Mouse (Mus musculus) urinary bladder, adult 18-20 months (tissue): ENCODE data around the gene Anxa4.

Experiments
- DNase-seq, 2 experiments: peaks; one replicate each; pipeline ENCODE4 v3.0.0; 2022; ENCODE audit warnings: low spot score in 2 of 2, mixed read lengths in 2 of 2

Anxa4 gene

DNA sequence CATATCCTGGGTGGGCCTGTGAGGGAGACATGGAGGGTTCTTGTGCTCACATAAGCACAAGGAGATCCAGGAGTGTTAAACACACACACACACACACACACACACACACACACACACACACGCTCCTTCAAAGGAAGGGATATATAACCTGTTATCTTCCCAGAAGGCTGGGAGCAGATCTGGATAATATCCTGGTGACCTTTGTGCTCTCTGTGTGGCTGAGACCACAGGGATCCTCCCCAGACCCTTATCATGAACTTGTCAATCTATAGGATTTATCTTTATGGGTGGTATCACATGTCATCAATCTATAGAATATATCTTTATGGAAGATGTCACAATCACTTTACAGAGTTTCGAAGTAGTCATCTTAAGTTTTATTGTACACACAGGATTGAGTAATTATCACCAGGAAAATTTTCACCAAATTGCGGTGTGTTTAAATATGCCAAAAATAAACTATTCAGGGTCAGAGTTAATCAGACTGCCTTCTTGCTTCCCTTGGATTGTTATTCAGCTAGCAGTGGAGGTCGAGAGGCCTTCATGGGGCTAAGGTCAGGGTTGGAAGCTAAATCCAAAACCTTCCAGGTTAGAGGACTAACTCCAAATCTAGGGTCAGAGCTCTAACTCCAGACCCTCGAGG, 40.4 kb downstream of the Anxa4 start:
- DNase-seq, result no peak

- no peak for DNase-seq
These were observed 42.4 kb downstream of the Anxa4 start for GRCm38 (mm10) chr6:86750961-86751360.

DNA sequence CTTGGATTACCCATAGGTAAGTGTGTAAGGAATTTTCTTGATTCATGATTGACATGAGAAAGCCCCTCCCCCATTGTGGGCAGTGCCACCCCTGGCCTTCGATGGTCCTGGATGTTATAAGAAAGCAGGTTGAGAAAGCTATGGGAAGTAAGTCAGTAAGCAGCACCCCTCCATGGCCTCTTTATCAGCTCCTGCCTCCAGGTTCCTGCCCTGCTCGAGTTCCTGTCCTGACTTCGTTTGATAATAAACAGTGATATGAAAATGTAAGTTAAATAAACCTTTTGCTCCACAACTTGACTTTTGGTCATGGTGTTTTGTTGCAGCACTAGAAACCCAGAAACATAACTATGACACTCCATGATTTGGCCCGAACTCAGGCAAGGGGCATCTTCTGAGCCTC, 43.6 kb downstream of the Anxa4 start:
- no peak for DNase-seq

DNA sequence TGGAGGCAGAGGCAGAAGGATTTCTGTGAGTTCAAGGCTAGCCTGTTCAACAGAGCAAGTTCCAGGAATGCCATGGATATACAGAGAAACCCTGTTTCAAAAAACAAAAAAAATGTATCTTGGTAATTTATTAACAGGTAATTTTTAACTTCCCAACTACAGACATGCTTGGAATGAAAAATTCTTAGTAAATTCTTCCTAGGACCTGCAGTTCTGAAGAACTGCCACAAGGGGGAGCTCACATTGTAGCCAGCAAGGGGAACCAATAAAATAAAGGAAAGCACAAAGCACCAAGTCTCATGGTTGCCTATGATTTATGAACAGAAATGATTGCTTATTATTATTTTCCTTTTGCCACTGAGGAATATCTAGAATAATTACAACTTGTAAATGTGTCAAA, 46.2 kb downstream of the Anxa4 start:
- no peak for DNase-seq

- DNase-seq, result no peak
These were observed 52.7 kb downstream of the Anxa4 start for GRCm38 (mm10) chr6:86740652-86741051.

GRCm38 (mm10) chr6:86736830-86737229, 56.6 kb downstream of the Anxa4 start:
- DNase-seq, result no peak

- no peak for DNase-seq
These were observed 57.1 kb downstream of the Anxa4 start for GRCm38 (mm10) chr6:86736313-86736712.

DNA sequence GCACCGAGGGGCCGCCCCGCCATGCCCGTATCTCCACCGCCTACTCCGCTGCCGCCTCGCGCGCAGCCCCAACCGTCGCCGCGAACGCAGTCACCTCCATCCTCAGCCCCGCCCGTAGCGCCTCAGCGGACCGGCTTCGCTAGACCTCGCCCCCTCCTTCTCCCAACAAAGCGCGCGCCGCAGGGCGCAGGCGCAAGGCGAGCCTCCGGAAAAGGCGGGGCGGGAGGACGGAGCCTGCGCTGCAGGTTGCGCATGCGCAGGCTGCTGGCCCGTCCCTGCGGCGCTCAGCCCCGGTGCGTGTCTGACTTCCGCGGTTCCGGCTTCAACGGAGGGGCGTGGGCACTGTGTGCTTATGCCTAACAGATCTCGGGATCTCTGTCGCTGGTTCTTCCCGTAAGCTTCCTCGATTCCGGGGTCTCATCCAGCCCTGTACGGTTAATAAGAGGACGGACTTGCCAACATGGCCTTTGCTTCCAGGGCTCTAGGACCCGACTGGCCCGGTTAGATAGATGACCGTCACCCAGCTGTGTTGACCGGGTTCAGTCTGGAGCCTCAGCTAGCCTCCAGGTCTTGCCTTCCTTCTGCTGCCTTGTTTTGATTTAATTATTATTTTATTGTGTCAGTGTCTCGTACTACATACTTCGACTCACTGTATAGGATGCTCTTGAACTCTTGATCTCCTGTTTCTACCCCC, 60.1 kb downstream of the Anxa4 start, which contains the start of gene Gmcl1:
Gene Gmcl1, minus strand, starts transcription at position 201 of the 694 bp plus-strand sequence.
- DNase-seq, result peak; percentile 72 to 89

DNA sequence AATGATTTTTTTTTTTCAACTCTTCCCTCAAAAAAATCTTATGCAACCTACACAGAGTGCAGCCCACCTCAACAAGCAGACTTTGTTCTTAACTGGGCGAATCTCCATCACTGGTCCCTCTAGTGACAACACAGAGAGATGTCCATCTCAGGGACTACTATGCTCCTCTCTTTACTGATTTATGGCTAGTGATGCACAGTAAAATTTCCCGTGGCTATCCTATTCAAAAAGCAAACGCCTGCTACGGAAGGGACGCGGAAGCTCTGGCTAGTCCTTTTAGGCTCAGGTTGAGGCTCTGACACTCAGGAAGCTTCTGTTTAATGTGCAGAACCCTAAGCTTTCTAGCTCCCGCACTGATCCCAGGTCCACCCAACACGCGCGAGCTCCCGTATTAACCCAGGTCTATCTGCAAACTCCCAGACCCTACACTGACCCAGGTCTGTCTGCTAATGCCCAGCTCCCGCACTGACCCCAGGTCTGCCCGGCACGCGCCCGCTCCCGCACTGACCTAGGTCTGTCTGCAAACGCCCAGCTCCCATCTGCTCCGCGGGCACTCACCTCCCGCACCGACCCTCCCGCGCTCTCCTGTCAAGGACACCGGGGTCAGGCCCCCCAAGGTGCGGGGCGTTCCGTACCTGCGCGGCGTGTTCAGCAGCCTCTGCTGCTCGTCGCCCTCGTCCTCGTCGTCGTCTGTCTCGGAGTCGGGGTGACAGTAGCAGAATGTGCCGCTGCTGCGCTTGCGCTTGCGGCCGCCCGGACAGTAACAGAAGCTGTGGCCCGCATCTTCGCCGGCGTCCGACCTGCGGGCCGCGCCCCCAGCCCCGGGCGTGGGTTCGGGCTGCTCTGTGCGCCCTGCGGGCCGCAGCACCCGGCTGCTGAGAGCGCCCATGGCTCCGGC, 60.9 kb downstream of the Anxa4 start:
- DNase-seq, result peak; percentile 15 to 59

DNA sequence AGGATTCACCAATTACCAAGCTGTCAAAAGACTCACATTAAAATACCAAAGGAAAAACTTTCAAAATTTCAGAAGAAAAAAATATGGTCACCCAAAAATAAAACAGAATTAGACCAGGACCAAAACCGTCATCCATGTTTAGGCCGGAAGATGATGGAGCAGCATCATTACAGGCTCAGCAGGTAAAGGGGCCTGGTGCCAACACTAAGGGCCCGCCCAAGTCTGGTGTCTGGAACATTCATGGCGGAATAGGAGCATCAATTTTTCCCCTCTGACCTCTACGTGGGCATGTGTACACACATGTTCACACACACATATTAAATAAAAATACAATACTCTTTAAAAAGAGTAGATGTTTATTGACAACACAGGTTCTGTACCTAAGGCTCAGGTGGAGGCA, 64.7 kb downstream of the Anxa4 start:
- DNase-seq, result no peak

DNA sequence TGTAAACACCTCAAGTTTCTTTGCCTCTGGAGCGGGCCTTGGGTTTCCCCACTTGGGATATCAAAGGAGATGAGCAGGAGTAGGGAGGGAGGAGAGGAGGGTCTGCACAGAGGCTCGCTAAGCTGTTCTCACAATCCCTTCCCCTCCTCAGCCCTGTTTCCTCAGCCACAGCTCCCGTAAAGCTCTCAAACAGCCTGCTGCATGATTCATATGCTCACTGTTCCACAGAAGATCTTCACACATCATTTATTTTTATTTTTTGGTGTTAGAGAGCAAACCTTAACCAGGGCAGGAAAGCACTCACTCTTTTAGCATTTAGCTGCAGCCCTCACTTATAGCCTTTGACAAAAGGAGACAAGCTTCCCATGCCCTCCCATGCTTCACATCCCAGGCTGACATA, 71.4 kb downstream of the Anxa4 start:
- DNase-seq, result no peak

DNA sequence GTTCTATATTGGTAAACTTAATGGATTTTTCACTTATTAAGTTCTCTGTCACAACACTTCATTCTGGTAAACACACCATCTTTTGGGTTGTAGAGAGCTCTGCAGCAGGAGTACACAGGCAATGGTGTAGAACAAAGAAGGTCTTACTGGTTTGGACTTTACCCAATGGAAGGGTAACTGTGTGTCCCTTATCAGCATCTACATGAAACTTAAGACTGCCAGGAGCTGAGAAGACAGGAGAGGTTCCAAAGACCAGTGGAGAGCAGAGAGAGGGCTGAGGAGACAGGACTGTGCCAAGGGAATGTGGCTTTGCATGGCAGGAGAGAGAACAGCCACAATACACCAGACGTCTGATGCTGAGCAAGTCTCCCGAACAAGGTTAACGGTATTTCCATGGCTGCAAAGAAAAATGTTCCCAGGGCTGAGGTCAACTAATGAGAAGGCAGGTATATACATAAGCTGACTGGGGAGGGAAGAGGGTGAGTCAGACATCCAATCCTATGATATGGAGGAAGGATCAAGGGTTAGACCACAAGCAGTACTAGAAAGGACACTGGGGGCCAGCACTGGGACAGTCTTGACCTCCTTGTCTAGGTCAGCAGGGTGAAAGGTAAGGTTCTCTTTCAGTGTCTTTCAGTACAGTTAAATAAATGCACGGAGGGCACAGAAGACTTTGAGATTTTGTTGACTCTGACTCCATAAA, 85.2 kb downstream of the Anxa4 start:
- no peak for DNase-seq

- no peak for DNase-seq
These were observed 90.8 kb downstream of the Anxa4 start for GRCm38 (mm10) chr6:86702577-86702976.

- no peak for DNase-seq
These were observed 95.5 kb downstream of the Anxa4 start for GRCm38 (mm10) chr6:86697903-86698302.

- no peak for DNase-seq
These were observed 97.2 kb downstream of the Anxa4 start for GRCm38 (mm10) chr6:86696213-86696612.

DNA sequence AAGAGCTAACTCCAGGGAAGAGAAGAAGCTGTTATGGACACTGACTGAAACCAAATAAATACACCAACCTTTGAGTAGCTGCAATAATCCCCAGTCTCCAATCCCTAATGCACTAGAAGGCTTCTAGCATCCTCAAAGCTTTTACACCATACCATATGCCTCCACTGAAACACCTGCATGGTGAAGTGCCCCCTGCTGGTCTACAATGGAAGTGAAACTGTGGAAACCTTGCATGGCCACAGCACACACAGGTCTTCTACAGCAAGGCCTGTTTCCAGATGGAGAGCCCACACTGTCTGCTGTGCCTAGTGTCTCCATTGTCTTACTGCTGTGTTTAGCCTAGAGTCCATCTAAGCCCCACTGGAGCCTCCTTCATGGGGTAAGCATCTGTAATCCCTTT, 98.9 kb downstream of the Anxa4 start:
- DNase-seq, result peak in 1 of 2 experiments; percentile 43

- DNase-seq, result no peak
These were observed 103.7 kb downstream of the Anxa4 start for GRCm38 (mm10) chr6:86689671-86690070.

- DNase-seq, result no peak
These were observed 106.4 kb downstream of the Anxa4 start for GRCm38 (mm10) chr6:86686971-86687370.
